Mouse (Mus musculus): Measurements from ENCODE around the gene Vmp1. TPM values are rescaled to one million over a fixed set of nuclear protein-coding genes. Genes with fewer than 3 reads are reported as not detected.

The Vmp1 gene
- polyA plus RNA-seq, 1 experiment from 2014 or later = 222 TPM

DNA sequence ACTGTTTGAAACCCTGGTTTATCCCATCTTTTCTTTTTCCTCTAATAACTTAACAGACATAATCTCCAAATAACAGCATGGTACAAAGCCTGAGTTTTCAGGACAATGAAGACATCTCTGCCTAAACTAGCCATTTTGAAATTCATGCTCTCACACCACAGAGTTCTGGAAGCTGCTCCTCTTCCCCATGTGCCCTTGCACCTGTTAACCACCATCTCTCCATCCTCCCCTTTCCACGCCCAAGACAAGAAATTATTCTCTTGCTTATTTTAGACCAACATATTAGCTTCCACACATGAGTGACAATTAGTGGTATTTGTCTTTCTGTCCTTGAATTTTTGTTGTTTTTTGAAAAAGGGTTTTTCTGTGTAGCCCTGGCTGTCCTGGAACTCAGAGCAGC lies 71.6 kb downstream of the Vmp1 start:
- ATAC-seq (replicated peaks; ENCODE audit: low FRiP score, low read depth) = no peak
- 97% methylated on average over 1 of the region's 1 CpGs for WGBS
- no peak for TF ChIP-seq CTCF (IDR thresholded peaks at IDR 0.05; ENCODE audit: low read depth)
- Histone ChIP-seq H3K27me3 (ENCODE audit: insufficient read depth, low read length) (no peaks in the 10 kb centered on the region), H3K36me3 (ENCODE audit: insufficient read depth, low read length) (no peaks in the 10 kb centered on the region), H3K4me1 (replicated peaks; ENCODE audit: insufficient read depth, low read length) (no peaks in the 10 kb centered on the region), H3K9ac (ENCODE audit: low read depth, low read length) (no peak overlapping the region), H3K4me3 (replicated peaks; ENCODE audit: low read depth, low read length) (no peak overlapping the region), H3K27ac (no peak overlapping the region), H3K9me3 (replicated peaks; ENCODE audit: low read length) (no peaks in the 10 kb centered on the region), H3K4me2 (ENCODE audit: low read length) (no peak overlapping the region)
- no peak for DNase-seq (ENCODE audit: low spot score)

GRCm38 (mm10) chr11:86610239-86610638 lies 73.4 kb downstream of the Vmp1 start:
- whole genome bisulfite sequencing = 81% methylated on average over 3 of the region's 3 CpGs
- no peak overlapping the region for H3K27ac ChIP-seq
- DNase-seq (ENCODE audit: low spot score) = no peak
- no peak overlapping the region for H3K4me2 ChIP-seq (ENCODE audit: low read length)
- peaks cover 7% of the 10 kb centered on the region; the same call in 1 of the 2 replicates for H3K36me3 ChIP-seq (ENCODE audit: insufficient read depth, low read length)
- ATAC-seq (replicated peaks; ENCODE audit: low FRiP score, low read depth) = no peak
- no peaks in the 10 kb centered on the region for H3K9me3 ChIP-seq (replicated peaks; ENCODE audit: low read length)
- no peak overlapping the region for H3K9ac ChIP-seq (ENCODE audit: low read depth, low read length)
- no peaks in the 10 kb centered on the region for H3K4me1 ChIP-seq (replicated peaks; ENCODE audit: insufficient read depth, low read length)
- H3K27me3 ChIP-seq (ENCODE audit: insufficient read depth, low read length) = no peaks in the 10 kb centered on the region
- H3K4me3 ChIP-seq (replicated peaks; ENCODE audit: low read depth, low read length) = no peak overlapping the region
- TF ChIP-seq CTCF (IDR thresholded peaks at IDR 0.05; ENCODE audit: low read depth) = no peak

DNA sequence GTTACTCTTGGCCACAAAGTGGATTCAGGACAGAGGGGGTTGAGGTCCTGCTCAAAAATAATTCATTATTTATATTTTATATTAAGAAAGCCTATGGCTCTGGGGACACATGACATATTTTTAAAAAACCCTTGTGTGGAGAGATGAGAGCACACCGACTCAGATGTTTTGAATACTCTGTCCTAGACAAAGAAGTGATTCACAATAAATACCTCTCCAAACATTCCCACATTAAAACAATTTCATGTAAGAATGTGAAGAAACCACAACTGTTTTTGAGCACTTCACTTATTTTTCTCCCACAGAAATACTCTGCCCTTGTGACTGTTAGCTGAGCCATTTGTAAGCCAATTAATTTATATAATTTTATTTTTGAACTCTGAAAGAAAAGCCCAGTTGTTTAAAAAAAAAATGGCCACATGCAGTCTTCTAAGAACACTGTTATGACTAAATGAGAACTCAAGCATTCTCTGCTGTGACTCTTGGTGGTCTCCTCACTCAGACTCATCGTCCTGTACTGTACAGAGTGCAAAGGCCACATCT lies 75.8 kb downstream of the Vmp1 start:
- H3K36me3 ChIP-seq (ENCODE audit: insufficient read depth, low read length) = peaks cover 7% of the 10 kb centered on the region; the same call in 1 of the 2 replicates
- no peaks in the 10 kb centered on the region for H3K27me3 ChIP-seq (ENCODE audit: insufficient read depth, low read length)
- no peak overlapping the region for H3K4me2 ChIP-seq (ENCODE audit: low read length)
- no peak overlapping the region for H3K27ac ChIP-seq
- TF ChIP-seq CTCF (IDR thresholded peaks at IDR 0.05; ENCODE audit: low read depth) = no peak
- WGBS = 69% methylated on average over 2 of the region's 2 CpGs
- no peak overlapping the region for H3K4me3 ChIP-seq (replicated peaks; ENCODE audit: low read depth, low read length)
- no peak for DNase-seq (ENCODE audit: low spot score)
- no peak for ATAC-seq (replicated peaks; ENCODE audit: low FRiP score, low read depth)
- no peak overlapping the region for H3K9ac ChIP-seq (ENCODE audit: low read depth, low read length)
- no peaks in the 10 kb centered on the region for H3K4me1 ChIP-seq (replicated peaks; ENCODE audit: insufficient read depth, low read length)
- no peaks in the 10 kb centered on the region for H3K9me3 ChIP-seq (replicated peaks; ENCODE audit: low read length)

GRCm38 (mm10) chr11:86606621-86607339 lies 76.9 kb downstream of the Vmp1 start:
- 84% methylated on average over 2 of the region's 2 CpGs for WGBS
- H3K9me3 ChIP-seq (replicated peaks; ENCODE audit: low read length) = no peaks in the 10 kb centered on the region
- no peak for TF ChIP-seq CTCF (IDR thresholded peaks at IDR 0.05; ENCODE audit: low read depth)
- H3K4me3 ChIP-seq (replicated peaks; ENCODE audit: low read depth, low read length) = no peak overlapping the region
- H3K27ac ChIP-seq = no peak overlapping the region
- H3K9ac ChIP-seq (ENCODE audit: low read depth, low read length) = no peak overlapping the region
- ATAC-seq (replicated peaks; ENCODE audit: low FRiP score, low read depth) (no peak), DNase-seq (ENCODE audit: low spot score) (no peak)
- H3K27me3 ChIP-seq (ENCODE audit: insufficient read depth, low read length) = no peaks in the 10 kb centered on the region
- peaks cover 7% of the 10 kb centered on the region; the same call in 1 of the 2 replicates for H3K36me3 ChIP-seq (ENCODE audit: insufficient read depth, low read length)
- H3K4me2 ChIP-seq (ENCODE audit: low read length) = no peak overlapping the region
- no peaks in the 10 kb centered on the region for H3K4me1 ChIP-seq (replicated peaks; ENCODE audit: insufficient read depth, low read length)

DNA sequence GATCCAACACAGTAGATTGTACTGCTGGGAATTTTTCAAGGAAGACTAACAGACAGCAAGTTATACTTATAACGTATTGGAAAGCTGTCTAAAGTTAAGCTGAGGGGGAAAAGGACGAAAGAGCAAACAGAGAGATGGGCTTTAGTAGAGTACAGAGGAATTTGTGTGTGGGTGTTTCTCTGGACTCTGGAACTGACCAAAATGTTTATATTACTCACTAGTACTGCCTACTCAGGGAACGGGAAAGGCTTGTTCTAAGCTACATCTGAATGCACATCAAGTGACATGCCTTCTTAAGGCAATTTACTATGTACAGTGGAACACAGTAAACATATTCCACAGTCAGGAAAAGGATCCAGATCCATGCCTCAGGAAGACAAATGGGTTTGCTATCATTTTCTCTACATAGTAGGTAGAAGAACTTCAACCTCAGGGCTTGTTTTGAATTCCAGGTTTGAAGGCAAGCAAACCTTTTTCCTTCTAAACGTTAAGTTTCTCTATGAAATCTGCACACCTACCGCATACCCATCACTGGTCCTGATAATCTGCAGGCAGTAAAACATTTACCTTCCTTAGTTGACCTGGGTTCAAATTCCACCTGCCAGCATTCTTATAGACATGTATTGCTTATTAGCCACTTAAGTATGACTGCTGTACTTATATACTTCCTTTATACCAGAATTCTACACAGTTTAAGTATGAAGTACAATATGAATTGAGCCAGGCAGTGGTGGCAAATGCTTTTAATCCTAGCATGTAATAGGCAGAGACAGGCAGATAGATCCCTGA lies 78.7 kb downstream of the Vmp1 start:
- TF ChIP-seq CTCF (IDR thresholded peaks at IDR 0.05; ENCODE audit: low read depth) = no peak
- Histone ChIP-seq H3K4me2 (ENCODE audit: low read length) (no peak overlapping the region), H3K4me3 (replicated peaks; ENCODE audit: low read depth, low read length) (no peak overlapping the region), H3K27ac (no peak overlapping the region), H3K36me3 (ENCODE audit: insufficient read depth, low read length) (peaks cover 7% of the 10 kb centered on the region; the same call in 1 of the 2 replicates), H3K27me3 (ENCODE audit: insufficient read depth, low read length) (no peaks in the 10 kb centered on the region), H3K9ac (ENCODE audit: low read depth, low read length) (no peak overlapping the region), H3K4me1 (replicated peaks; ENCODE audit: insufficient read depth, low read length) (no peaks in the 10 kb centered on the region), H3K9me3 (replicated peaks; ENCODE audit: low read length) (no peaks in the 10 kb centered on the region)
- no peak for ATAC-seq (replicated peaks; ENCODE audit: low FRiP score, low read depth)
- DNase-seq (ENCODE audit: low spot score) = no peak
- WGBS = 61% methylated on average over 5 of the region's 5 CpGs

DNA sequence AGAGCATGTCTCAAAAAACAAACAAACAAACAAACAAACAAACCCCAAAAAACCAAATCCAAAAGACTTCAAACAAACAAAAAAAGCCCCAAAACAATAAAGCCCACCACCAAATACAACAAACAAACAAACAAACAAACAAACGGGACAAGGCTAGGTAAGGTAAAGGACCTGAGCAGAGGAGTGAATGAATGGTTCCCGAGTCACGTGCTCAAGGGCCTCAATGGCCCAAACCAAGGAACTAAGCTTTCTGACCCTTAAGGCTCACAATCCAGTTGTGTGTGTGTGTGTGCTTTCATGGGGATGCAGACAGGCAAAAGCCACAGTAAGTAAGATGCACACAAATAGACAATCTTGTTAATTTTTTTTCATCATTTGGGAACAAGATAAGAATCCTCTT lies 79.3 kb downstream of the Vmp1 start:
- Histone ChIP-seq H3K27ac (no peak overlapping the region), H3K27me3 (ENCODE audit: insufficient read depth, low read length) (no peaks in the 10 kb centered on the region), H3K9me3 (replicated peaks; ENCODE audit: low read length) (no peaks in the 10 kb centered on the region), H3K36me3 (ENCODE audit: insufficient read depth, low read length) (peaks cover 7% of the 10 kb centered on the region; the same call in 1 of the 2 replicates), H3K4me3 (replicated peaks; ENCODE audit: low read depth, low read length) (no peak overlapping the region), H3K9ac (ENCODE audit: low read depth, low read length) (no peak overlapping the region), H3K4me2 (ENCODE audit: low read length) (no peak overlapping the region), H3K4me1 (replicated peaks; ENCODE audit: insufficient read depth, low read length) (no peaks in the 10 kb centered on the region)
- DNase-seq (ENCODE audit: low spot score) (no peak), ATAC-seq (replicated peaks; ENCODE audit: low FRiP score, low read depth) (no peak)
- no peak for TF ChIP-seq CTCF (IDR thresholded peaks at IDR 0.05; ENCODE audit: low read depth)
- 94% methylated on average over 3 of the region's 3 CpGs for WGBS

All from kidney, postnatal 0 days (tissue).